Mouse (Mus musculus) CH12.LX (cell line): ENCODE data around the gene Med7. TPM values are rescaled to one million over a fixed set of nuclear protein-coding genes. Genes with fewer than 3 reads are reported as not detected.

ENCODE experiments used
- DNase-seq: peaks from one replicate; pipeline ENCODE4 v3.0.0-alpha.2; 2013; ENCODE audit errors: extremely low read depth
- H3K27ac ChIP-seq: 2 replicates; pipeline ENCODE4 v1.5.1; 2012; ENCODE audit warnings: low read depth, mild to moderate bottlenecking, control low read depth, moderate library complexity; ENCODE audit not compliant: insufficient read depth
- H3K27me3 ChIP-seq: replicated peaks from 2 replicates; pipeline ENCODE3; 2012; ENCODE audit warnings: inconsistent platforms
- H3K36me3 ChIP-seq, 2 experiments: replicated peaks in 1 of 2; 2 replicates each; pipeline versions ENCODE3 to v1.6.1; 2012; ENCODE audit warnings: inconsistent platforms in 1 of 2, low read length in 1 of 2, mild to moderate bottlenecking in 1 of 2, mixed read lengths in 1 of 2, moderate library complexity in 1 of 2; ENCODE audit not compliant: control insufficient read depth in 1 of 2, insufficient read depth in 1 of 2
- H3K4me1 ChIP-seq, 2 experiments: 2 replicates each; pipeline ENCODE4 v1.6.1; 2012; ENCODE audit warnings: inconsistent platforms in 1 of 2, moderate library complexity in 1 of 2; ENCODE audit not compliant: insufficient read depth in 2 of 2, control insufficient read depth in 1 of 2
- H3K4me2 ChIP-seq: 2 replicates; pipeline ENCODE4 v1.6.1; 2012; ENCODE audit warnings: low read depth, mild to moderate bottlenecking, control low read depth; ENCODE audit not compliant: poor library complexity, insufficient read depth, severe bottlenecking
- H3K4me3 ChIP-seq, 3 experiments: fragments of 150-350 bp in 1 of 3; sonication (generic) in 1 of 3; replicated peaks in 1 of 3; 2 replicates each; pipeline versions ENCODE3 to v1.5.1; 2011 to 2012; ENCODE audit warnings: low read depth in 2 of 3, low read length in 2 of 3, mild to moderate bottlenecking in 2 of 3, moderate library complexity in 2 of 3, control low read depth in 1 of 3, improper control_type of control experiment in 1 of 3, inconsistent platforms in 1 of 3, mixed read lengths in 1 of 3; ENCODE audit not compliant: poor library complexity in 1 of 3
- H3K79me2 ChIP-seq: replicated peaks from 2 replicates; pipeline ENCODE4 v1.6.1; 2012; ENCODE audit warnings: mild to moderate bottlenecking, moderate library complexity; ENCODE audit not compliant: control insufficient read depth, poor library complexity, insufficient read depth, severe bottlenecking; ENCODE audit errors: extremely low read depth
- H3K9ac ChIP-seq: 2 replicates; pipeline ENCODE4 v1.6.1; 2012; ENCODE audit warnings: low read depth, mild to moderate bottlenecking, control low read depth, moderate library complexity; ENCODE audit not compliant: insufficient read depth
- H3K9me3 ChIP-seq: replicated peaks from 2 replicates; pipeline ENCODE3; 2012; ENCODE audit warnings: low read length, inconsistent platforms, mixed read lengths
- CTCF ChIP-seq, 2 experiments: IDR thresholded peaks in 1 of 2; conservative IDR thresholded peaks in 1 of 2; 2 replicates each; pipeline ENCODE4 v1.5.1; 2011 to 2012; ENCODE audit warnings: low read depth in 2 of 2, low read length in 2 of 2, improper control_type of control experiment in 1 of 2, inconsistent platforms in 1 of 2, mild to moderate bottlenecking in 1 of 2, moderate library complexity in 1 of 2
- E2F4 ChIP-seq: IDR thresholded peaks from 2 replicates; pipeline ENCODE4 v1.6.1; 2011; ENCODE audit warnings: low read depth, low read length, improper control_type of control experiment; ENCODE audit not compliant: insufficient replicate concordance
- ELF1 ChIP-seq: IDR thresholded peaks from 2 replicates; pipeline ENCODE4 v1.6.1; 2014; ENCODE audit warnings: low read depth, mild to moderate bottlenecking, inconsistent platforms, low read length, improper control_type of control experiment
- ETS1 ChIP-seq: conservative IDR thresholded peaks from 2 replicates; pipeline ENCODE4 v1.6.1; 2012; ENCODE audit warnings: low read depth, mild to moderate bottlenecking, inconsistent platforms, low read length, improper control_type of control experiment, moderate library complexity
- HCFC1 ChIP-seq: IDR thresholded peaks from 2 replicates; pipeline ENCODE4 v1.6.1; 2012; ENCODE audit warnings: low read depth, mild to moderate bottlenecking, inconsistent platforms, low read length, improper control_type of control experiment
- JUN ChIP-seq: IDR thresholded peaks from 2 replicates; pipeline ENCODE4 v1.6.1; 2011; ENCODE audit warnings: low read depth, mild to moderate bottlenecking, low read length, improper control_type of control experiment, moderate library complexity; ENCODE audit not compliant: insufficient read depth
- KAT2A ChIP-seq: IDR thresholded peaks from 2 replicates; pipeline ENCODE4 v1.6.1; 2012; ENCODE audit warnings: low read length, improper control_type of control experiment, inconsistent platforms; ENCODE audit not compliant: insufficient replicate concordance
- MEF2A ChIP-seq: IDR thresholded peaks from 2 replicates; pipeline ENCODE4 v1.6.1; 2014; ENCODE audit warnings: low read depth, mild to moderate bottlenecking, inconsistent platforms, low read length, improper control_type of control experiment, borderline replicate concordance
- NRF1 ChIP-seq: IDR thresholded peaks from 2 replicates; pipeline ENCODE4 v1.6.1; 2014; ENCODE audit warnings: low read depth, mild to moderate bottlenecking, inconsistent platforms, low read length, improper control_type of control experiment, moderate library complexity
- PAX5 ChIP-seq: IDR thresholded peaks from 2 replicates; pipeline ENCODE4 v1.6.1; 2012; ENCODE audit warnings: low read length, inconsistent platforms, mixed read lengths
- POLR2A ChIP-seq: IDR thresholded peaks from 2 replicates; pipeline ENCODE4 v1.6.1; 2011; ENCODE audit warnings: low read depth, mild to moderate bottlenecking, improper control_type of control experiment, low read length
- POLR2AphosphoS2 ChIP-seq: IDR thresholded peaks from 2 replicates; pipeline ENCODE4 v1.6.1; 2011; ENCODE audit warnings: low read depth, low read length, improper control_type of control experiment
- RAD21 ChIP-seq: IDR thresholded peaks from 2 replicates; pipeline ENCODE4 v1.6.1; 2011; ENCODE audit warnings: low read depth, mild to moderate bottlenecking, low read length, improper control_type of control experiment, moderate library complexity
- RCOR1 ChIP-seq: conservative IDR thresholded peaks from 2 replicates; pipeline ENCODE4 v1.6.1; 2012; ENCODE audit warnings: low read depth, mild to moderate bottlenecking, inconsistent platforms, low read length, improper control_type of control experiment
- SIN3A ChIP-seq: IDR thresholded peaks from 2 replicates; pipeline ENCODE4 v1.6.1; 2012; ENCODE audit warnings: low read length, improper control_type of control experiment, inconsistent platforms
- TBP ChIP-seq: conservative IDR thresholded peaks from 2 replicates; pipeline ENCODE4 v1.6.1; 2011; ENCODE audit warnings: low read depth, low read length, improper control_type of control experiment
- UBTF ChIP-seq: IDR thresholded peaks from 2 replicates; pipeline ENCODE4 v1.6.1; 2012; ENCODE audit warnings: low read depth, mild to moderate bottlenecking, inconsistent platforms, low read length, improper control_type of control experiment, moderate library complexity
- dilution Hi-C: fragments of 300-500 bp; cut with MboI; formaldehyde crosslinking; loops from 2 replicates; pipeline ENCODE4 v1.14.3; 2020; ENCODE audit warnings: low sequenced_read_pairs; ENCODE audit not compliant: extremely low pct_unique_long_range_greater_than_20kb, extremely low pct_ligation_motif_present
- in situ Hi-C: fragments of 300-500 bp; cut with MboI; formaldehyde crosslinking; loops from 3 replicates; pipeline ENCODE4 v1.14.3; 2019; ENCODE audit warnings: low sequenced_read_pairs, low pct_ligation_motif_present, low pct_unique_long_range_greater_than_20kb, mixed read lengths
- polyA plus RNA-seq: library from polyadenylated mRNA; unstranded; fragments of >175 nt; gene quantifications from 2 replicates; pipeline ENCODE4 v1.2.1, GENCODE M21; 2012; ENCODE audit warnings: low read depth; ENCODE audit not compliant: insufficient read length
- total RNA-seq, 2 experiments: library from RNA; depleted of rRNA; stranded (reverse); fragments of 300-350 nt in 1 of 2; fragments of >200 nt in 1 of 2; gene quantifications; 2 replicates each; pipeline ENCODE4 v1.2.3; 2012 to 2014

Gene Med7
- total and polyA plus RNA-seq, 3 experiments, result 32.7 to 104 (median 59.9) TPM

- TF ChIP-seq ETS1, result no peak
- no peak for TF ChIP-seq KAT2A
- no peak for TF ChIP-seq PAX5
- TF ChIP-seq RCOR1, result no peak
- TF ChIP-seq CTCF (conservative IDR thresholded peaks at IDR 0.05 in 1 of 2, IDR thresholded peaks at IDR 0.05 in 1 of 2; ENCODE audit: low read depth in 2 of 2, low read length in 2 of 2), result peak in 1 of 2 experiments; percentile 68; a peak in 2 of 4 replicates
- no peak for TF ChIP-seq MEF2A
- TF ChIP-seq SIN3A, result no peak
- no peak for TF ChIP-seq POLR2AphosphoS2
- TF ChIP-seq RAD21, result peak; percentile 60
- no peak for TF ChIP-seq E2F4
- no peak for TF ChIP-seq UBTF
- TF ChIP-seq POLR2A, result no peak
- TF ChIP-seq NRF1, result no peak
- TF ChIP-seq HCFC1, result no peak
Measured at GRCm38 (mm10) chr11:46447644-46448484, 11.1 kb downstream of the Med7 start (continued).

GRCm38 (mm10) chr11:46449461-46450080, 12.8 kb downstream of the Med7 start:
- no peaks in the 10 kb centered on the region for H3K27me3 ChIP-seq
- H3K9me3 ChIP-seq, result no peaks in the 10 kb centered on the region
- no peak overlapping the region for H3K27ac ChIP-seq
- no peak overlapping the region for H3K9ac ChIP-seq
- TF ChIP-seq TBP (no peak), ELF1 (no peak), JUN (no peak)
- H3K4me2 ChIP-seq, result no peak overlapping the region
- DNase-seq, result no peak
- no peaks in the 10 kb centered on the region for H3K79me2 ChIP-seq
- peaks cover 0 to 3% of the 10 kb centered on the region in 2 experiments for H3K36me3 ChIP-seq
- in situ Hi-C loops (loop anchor here (10.0 kb wide), 1 partner anchor 285 kb away; the partner anchor contains the start of gene Havcr1), dilution Hi-C loops (no loop called here)
- H3K4me1 ChIP-seq, result peaks cover 13 to 40% of the 10 kb centered on the region in 2 experiments
- H3K4me3 ChIP-seq, result no peak overlapping the region
